Mouse (Mus musculus): ENCODE data around the gene Chsy1. TPM values are rescaled to one million over a fixed set of nuclear protein-coding genes. Genes with fewer than 3 reads are reported as not detected.

The Chsy1 gene
- polyA plus RNA-seq, 1 experiment from 2014 or later = 23.1 TPM

GRCm38 (mm10) chr7:66164427-66165031, 55.2 kb downstream of the Chsy1 start:
- ATAC-seq (replicated peaks; ENCODE audit: low FRiP score) (no peak), DNase-seq (ENCODE audit: low spot score) (no peak)
- no peaks in the 10 kb centered on the region for H3K36me3 ChIP-seq (ENCODE audit: control insufficient read depth, insufficient read depth, low read length)
- no peak overlapping the region for H3K4me2 ChIP-seq
- no peak overlapping the region for H3K9ac ChIP-seq (ENCODE audit: low read depth, low read length)
- 0 out of 2 replicates have a peak overlapping the region, but pooled peaks have one; percentile 11 for H3K27ac ChIP-seq (ENCODE audit: low read depth, low read length)
- H3K4me1 ChIP-seq (replicated peaks; ENCODE audit: control insufficient read depth, insufficient read depth, low read length) = peaks cover 4% of the 10 kb centered on the region; the same call in 1 of the 2 replicates
- 84% methylated on average over 9 of the region's 9 CpGs for WGBS
- H3K9me3 ChIP-seq (ENCODE audit: control insufficient read depth, low read length) = no peaks in the 10 kb centered on the region
- no peaks in the 10 kb centered on the region for H3K27me3 ChIP-seq (replicated peaks; ENCODE audit: control insufficient read depth, insufficient read depth, low read length)
- H3K4me3 ChIP-seq (ENCODE audit: low read depth, low read length) = no peak overlapping the region

- peaks cover 4% of the 10 kb centered on the region; the same call in 1 of the 2 replicates for H3K4me1 ChIP-seq (replicated peaks; ENCODE audit: control insufficient read depth, insufficient read depth, low read length)
- ATAC-seq (replicated peaks; ENCODE audit: low FRiP score) (no peak), DNase-seq (ENCODE audit: low spot score) (no peak)
- H3K4me2 ChIP-seq = no peak overlapping the region
- no peak overlapping the region for H3K4me3 ChIP-seq (ENCODE audit: low read depth, low read length)
- 81% methylated on average over 5 of the region's 5 CpGs for WGBS
- no peaks in the 10 kb centered on the region for H3K27me3 ChIP-seq (replicated peaks; ENCODE audit: control insufficient read depth, insufficient read depth, low read length)
- H3K9ac ChIP-seq (ENCODE audit: low read depth, low read length) = no peak overlapping the region
- H3K9me3 ChIP-seq (ENCODE audit: control insufficient read depth, low read length) = no peaks in the 10 kb centered on the region
- H3K36me3 ChIP-seq (ENCODE audit: control insufficient read depth, insufficient read depth, low read length) = no peaks in the 10 kb centered on the region
- H3K27ac ChIP-seq (ENCODE audit: low read depth, low read length) = 0 out of 2 replicates have a peak overlapping the region, but pooled peaks have one; percentile 11
Measured at GRCm38 (mm10) chr7:66165036-66165798, 55.9 kb downstream of the Chsy1 start.

- ATAC-seq (replicated peaks; ENCODE audit: low FRiP score) = no peak
- WGBS = 83% methylated on average over 7 of the region's 7 CpGs
- Histone ChIP-seq H3K27me3 (replicated peaks; ENCODE audit: control insufficient read depth, insufficient read depth, low read length) (no peaks in the 10 kb centered on the region), H3K9me3 (ENCODE audit: control insufficient read depth, low read length) (no peaks in the 10 kb centered on the region), H3K9ac (ENCODE audit: low read depth, low read length) (no peak overlapping the region), H3K4me3 (ENCODE audit: low read depth, low read length) (no peak overlapping the region), H3K27ac (ENCODE audit: low read depth, low read length) (no peak overlapping the region), H3K36me3 (ENCODE audit: control insufficient read depth, insufficient read depth, low read length) (peaks cover 23% of the 10 kb centered on the region; the same call in 1 of the 2 replicates), H3K4me2 (no peak overlapping the region), H3K4me1 (replicated peaks; ENCODE audit: control insufficient read depth, insufficient read depth, low read length) (peaks cover 4% of the 10 kb centered on the region; the same call in 1 of the 2 replicates)
- DNase-seq (ENCODE audit: low spot score) = no peak
Measured at GRCm38 (mm10) chr7:66168877-66169276, 59.6 kb downstream of the Chsy1 start.

- Histone ChIP-seq H3K4me1 (replicated peaks; ENCODE audit: control insufficient read depth, insufficient read depth, low read length) (peaks cover 3% of the 10 kb centered on the region; the same call in 1 of the 2 replicates), H3K9me3 (ENCODE audit: control insufficient read depth, low read length) (no peaks in the 10 kb centered on the region), H3K27ac (ENCODE audit: low read depth, low read length) (no peak overlapping the region), H3K36me3 (ENCODE audit: control insufficient read depth, insufficient read depth, low read length) (peaks cover 23% of the 10 kb centered on the region; the same call in 1 of the 2 replicates), H3K9ac (ENCODE audit: low read depth, low read length) (no peak overlapping the region), H3K4me2 (no peak overlapping the region), H3K4me3 (ENCODE audit: low read depth, low read length) (no peak overlapping the region), H3K27me3 (replicated peaks; ENCODE audit: control insufficient read depth, insufficient read depth, low read length) (no peaks in the 10 kb centered on the region)
- 89% methylated on average over 6 of the region's 6 CpGs for WGBS
- DNase-seq (ENCODE audit: low spot score) (no peak), ATAC-seq (replicated peaks; ENCODE audit: low FRiP score) (no peak)
Measured at GRCm38 (mm10) chr7:66169476-66169875, 60.2 kb downstream of the Chsy1 start.

GRCm38 (mm10) chr7:66170802-66171505, 61.6 kb downstream of the Chsy1 start:
- Histone ChIP-seq H3K9me3 (ENCODE audit: control insufficient read depth, low read length) (no peaks in the 10 kb centered on the region), H3K4me3 (ENCODE audit: low read depth, low read length) (no peak overlapping the region), H3K9ac (ENCODE audit: low read depth, low read length) (no peak overlapping the region), H3K36me3 (ENCODE audit: control insufficient read depth, insufficient read depth, low read length) (peaks cover 29% of the 10 kb centered on the region; the same call in 1 of the 2 replicates), H3K4me1 (replicated peaks; ENCODE audit: control insufficient read depth, insufficient read depth, low read length) (peaks cover 2% of the 10 kb centered on the region), H3K27me3 (replicated peaks; ENCODE audit: control insufficient read depth, insufficient read depth, low read length) (no peaks in the 10 kb centered on the region), H3K27ac (ENCODE audit: low read depth, low read length) (no peak overlapping the region), H3K4me2 (no peak overlapping the region)
- DNase-seq (ENCODE audit: low spot score) (no peak), ATAC-seq (replicated peaks; ENCODE audit: low FRiP score) (no peak)
- WGBS = 94% methylated on average over 27 of the region's 27 CpGs

- no peak overlapping the region for H3K9ac ChIP-seq (ENCODE audit: low read depth, low read length)
- H3K36me3 ChIP-seq (ENCODE audit: control insufficient read depth, insufficient read depth, low read length) = peaks cover 32% of the 10 kb centered on the region; the same call in 1 of the 2 replicates
- WGBS = 75% methylated on average over 6 of the region's 6 CpGs
- H3K4me1 ChIP-seq (replicated peaks; ENCODE audit: control insufficient read depth, insufficient read depth, low read length) = peaks cover 11% of the 10 kb centered on the region
- no peak overlapping the region for H3K27ac ChIP-seq (ENCODE audit: low read depth, low read length)
- no peaks in the 10 kb centered on the region for H3K27me3 ChIP-seq (replicated peaks; ENCODE audit: control insufficient read depth, insufficient read depth, low read length)
- no peak overlapping the region for H3K4me3 ChIP-seq (ENCODE audit: low read depth, low read length)
- ATAC-seq (replicated peaks; ENCODE audit: low FRiP score) = 0 out of 2 replicates have a peak, but pooled peaks have one; percentile 16
- no peak overlapping the region for H3K4me2 ChIP-seq
- DNase-seq (ENCODE audit: low spot score) = no peak
- H3K9me3 ChIP-seq (ENCODE audit: control insufficient read depth, low read length) = no peaks in the 10 kb centered on the region
Measured at GRCm38 (mm10) chr7:66175738-66176137, 66.4 kb downstream of the Chsy1 start.

- 85% methylated on average over 4 of the region's 4 CpGs for WGBS
- H3K36me3 ChIP-seq (ENCODE audit: control insufficient read depth, insufficient read depth, low read length) = peaks cover 27% of the 10 kb centered on the region; the same call in 1 of the 2 replicates
- no peak overlapping the region for H3K4me2 ChIP-seq
- no peak overlapping the region for H3K4me3 ChIP-seq (ENCODE audit: low read depth, low read length)
- no peaks in the 10 kb centered on the region for H3K9me3 ChIP-seq (ENCODE audit: control insufficient read depth, low read length)
- no peak overlapping the region for H3K9ac ChIP-seq (ENCODE audit: low read depth, low read length)
- no peak for ATAC-seq (replicated peaks; ENCODE audit: low FRiP score)
- DNase-seq (ENCODE audit: low spot score) = no peak
- H3K27me3 ChIP-seq (replicated peaks; ENCODE audit: control insufficient read depth, insufficient read depth, low read length) = no peaks in the 10 kb centered on the region
- H3K27ac ChIP-seq (ENCODE audit: low read depth, low read length) = no peak overlapping the region; the same call in 1 of the 2 replicates
- peaks cover 11% of the 10 kb centered on the region for H3K4me1 ChIP-seq (replicated peaks; ENCODE audit: control insufficient read depth, insufficient read depth, low read length)
Measured at GRCm38 (mm10) chr7:66176256-66176655, 66.9 kb downstream of the Chsy1 start.

- no peaks in the 10 kb centered on the region; the same call in 1 of the 2 replicates for H3K9me3 ChIP-seq (ENCODE audit: control insufficient read depth, low read length)
- ATAC-seq (replicated peaks; ENCODE audit: low FRiP score) (peak; percentile 71), DNase-seq (ENCODE audit: low spot score) (no peak)
- no peak overlapping the region for H3K27ac ChIP-seq (ENCODE audit: low read depth, low read length)
- peaks cover 20% of the 10 kb centered on the region; the same call in 1 of the 2 replicates for H3K36me3 ChIP-seq (ENCODE audit: control insufficient read depth, insufficient read depth, low read length)
- peaks cover 11% of the 10 kb centered on the region for H3K4me1 ChIP-seq (replicated peaks; ENCODE audit: control insufficient read depth, insufficient read depth, low read length)
- no peaks in the 10 kb centered on the region for H3K27me3 ChIP-seq (replicated peaks; ENCODE audit: control insufficient read depth, insufficient read depth, low read length)
- H3K4me3 ChIP-seq (ENCODE audit: low read depth, low read length) = no peak overlapping the region
- H3K9ac ChIP-seq (ENCODE audit: low read depth, low read length) = no peak overlapping the region
- no peak overlapping the region for H3K4me2 ChIP-seq
- 39% methylated on average over 4 of the region's 4 CpGs for WGBS
Measured at GRCm38 (mm10) chr7:66176929-66177328, 67.6 kb downstream of the Chsy1 start.
